Mouse (Mus musculus): ENCODE data around the gene Tnni1.

Gene Tnni1

DNA sequence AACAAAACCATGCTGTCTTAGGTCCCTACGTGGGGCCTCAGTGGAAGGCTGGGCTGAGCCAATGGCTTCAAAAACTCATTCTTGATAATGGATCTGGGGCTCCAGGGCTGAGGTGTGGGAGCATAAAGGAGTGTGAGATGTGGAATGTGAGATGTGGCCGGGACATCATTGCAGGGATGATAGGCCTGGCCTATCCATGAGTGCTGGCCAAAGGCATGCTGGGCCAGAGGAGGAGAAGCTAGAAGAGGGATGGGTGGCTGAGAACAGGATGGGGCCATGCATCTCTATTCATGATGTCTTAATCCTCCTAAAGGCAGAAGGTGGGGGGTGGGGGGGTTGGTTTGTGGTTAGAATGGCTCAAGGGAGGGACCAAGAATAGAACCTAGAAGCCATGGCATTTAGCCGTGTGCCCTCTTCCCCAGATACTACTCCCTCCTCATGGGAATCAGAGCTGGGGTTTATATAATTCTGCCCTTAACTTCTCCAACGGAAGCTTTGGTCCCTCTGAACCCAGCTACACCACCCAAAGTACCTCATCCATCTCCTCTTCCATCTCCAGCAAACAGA is 11.8 kb upstream of the Tnni1 start:
- DNase-seq (ENCODE audit: low spot score in 2 of 2): no peak

GRCm38 (mm10) chr1:135768400-135768799 is 10.8 kb upstream of the Tnni1 start:
- DNase-seq (ENCODE audit: low spot score in 2 of 2): no peak

DNA sequence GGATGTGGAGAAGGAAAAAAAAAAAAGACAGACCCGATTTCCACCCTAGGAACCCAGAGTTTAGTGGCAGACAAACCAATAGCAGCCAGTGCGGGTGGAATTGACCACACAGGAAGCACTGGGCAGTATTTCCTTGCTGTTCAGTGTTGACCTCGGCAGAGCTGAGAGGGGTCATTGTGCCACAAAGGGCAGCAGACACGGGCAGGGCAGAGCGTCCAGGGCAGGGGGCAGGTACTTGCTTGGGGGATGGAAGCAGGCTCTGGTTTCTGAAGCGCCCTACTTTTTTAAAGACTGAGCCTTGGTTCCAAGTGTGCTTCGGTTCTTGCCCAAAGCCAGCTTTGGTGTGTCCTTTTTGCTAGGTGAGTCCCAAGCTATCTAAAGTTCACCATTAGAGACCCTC is 9.0 kb upstream of the Tnni1 start:
- no peak for DNase-seq (ENCODE audit: low spot score in 2 of 2)

- no peak for DNase-seq (ENCODE audit: low spot score in 2 of 2)
Measured at GRCm38 (mm10) chr1:135770896-135771572, 8.2 kb upstream of the Tnni1 start.

DNA sequence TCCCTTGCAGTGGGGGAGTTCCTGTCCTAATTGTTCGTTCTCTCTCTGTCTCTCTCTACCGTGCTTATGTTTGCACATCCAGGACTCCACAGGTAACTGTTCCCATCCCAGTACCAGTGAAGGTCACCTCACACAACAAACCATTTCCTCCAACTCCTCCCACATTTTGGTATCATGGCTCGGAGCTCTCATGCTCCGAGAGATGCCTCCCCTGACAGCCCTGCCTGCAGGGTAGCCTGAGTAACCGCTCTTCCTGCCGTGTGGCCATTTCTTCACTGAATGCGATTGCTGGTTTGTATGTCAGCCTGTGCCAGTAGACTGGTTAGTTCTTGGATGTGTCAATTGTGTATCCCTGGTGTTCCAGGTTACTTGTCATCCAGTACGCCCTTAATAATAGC is 7.7 kb upstream of the Tnni1 start:
- no peak for DNase-seq (ENCODE audit: low spot score in 2 of 2)

- no peak for DNase-seq (ENCODE audit: low spot score in 2 of 2)
Measured at GRCm38 (mm10) chr1:135776596-135776995, 2.6 kb upstream of the Tnni1 start.

- no peak for DNase-seq (ENCODE audit: low spot score in 2 of 2)
Measured at GRCm38 (mm10) chr1:135777046-135777445, 2.2 kb upstream of the Tnni1 start.

DNA sequence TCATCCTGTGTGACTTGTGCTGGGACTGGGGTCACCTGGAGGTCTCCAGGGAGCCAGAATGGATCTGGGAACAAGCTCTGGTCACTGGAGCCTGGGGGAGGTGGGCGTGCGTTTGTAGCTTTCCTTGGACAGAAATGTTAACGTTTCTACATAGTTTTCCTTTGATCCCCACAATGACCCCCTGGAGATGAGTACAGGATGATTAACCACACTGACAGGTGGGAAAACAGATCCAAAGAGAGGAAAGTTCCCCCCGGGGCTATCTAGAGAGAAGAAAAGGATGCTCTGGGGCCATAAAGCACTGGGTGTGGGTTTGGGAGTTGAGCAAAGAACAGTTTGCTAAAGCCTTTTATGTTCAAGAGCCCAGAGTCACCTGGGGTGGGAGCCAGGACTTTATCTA is 1.4 kb downstream of the Tnni1 start:
- DNase-seq (ENCODE audit: low spot score in 2 of 2): no peak

DNA sequence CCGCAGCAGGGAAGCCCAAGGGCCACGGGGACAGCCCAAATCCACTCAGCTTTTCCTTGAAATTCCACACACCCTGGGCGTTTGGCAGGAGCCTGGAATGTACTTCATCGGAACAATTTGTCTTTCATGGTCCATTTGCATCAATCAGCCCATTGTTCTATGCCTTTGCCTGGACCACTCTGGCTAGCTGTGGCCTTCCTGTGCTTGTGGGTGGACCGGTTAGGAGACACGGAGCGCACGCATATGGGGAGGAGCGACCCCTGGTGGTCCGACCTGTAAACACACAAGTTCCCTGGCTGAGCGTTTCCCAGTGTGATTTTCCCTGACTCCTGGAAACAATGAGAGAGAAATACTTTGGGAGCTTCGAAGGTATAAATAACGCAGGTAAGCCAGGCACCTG is 2.0 kb downstream of the Tnni1 start:
- peak; percentile 53 to 80 for DNase-seq (ENCODE audit: low spot score in 2 of 2)

- DNase-seq (ENCODE audit: low spot score in 2 of 2): no peak
Measured at GRCm38 (mm10) chr1:135782816-135783215, 3.6 kb downstream of the Tnni1 start.

- DNase-seq (ENCODE audit: low spot score in 2 of 2): peak; percentile 59 to 78
Measured at GRCm38 (mm10) chr1:135787799-135788198, 8.6 kb downstream of the Tnni1 start.

- DNase-seq (ENCODE audit: low spot score in 2 of 2): no peak
Measured at GRCm38 (mm10) chr1:135788708-135789107, 9.5 kb downstream of the Tnni1 start.

- peak; percentile 51 to 76 for DNase-seq (ENCODE audit: low spot score in 2 of 2)
Measured at GRCm38 (mm10) chr1:135789815-135790214, 10.6 kb downstream of the Tnni1 start.

GRCm38 (mm10) chr1:135792143-135792939 is 13.1 kb downstream of the Tnni1 start:
- no peak for DNase-seq (ENCODE audit: low spot score in 2 of 2)

GRCm38 (mm10) chr1:135793370-135794215 is 14.4 kb downstream of the Tnni1 start:
- DNase-seq (ENCODE audit: low spot score in 2 of 2): no peak

- DNase-seq (ENCODE audit: low spot score in 2 of 2): no peak
Measured at GRCm38 (mm10) chr1:135794216-135795134, 15.2 kb downstream of the Tnni1 start.

DNA sequence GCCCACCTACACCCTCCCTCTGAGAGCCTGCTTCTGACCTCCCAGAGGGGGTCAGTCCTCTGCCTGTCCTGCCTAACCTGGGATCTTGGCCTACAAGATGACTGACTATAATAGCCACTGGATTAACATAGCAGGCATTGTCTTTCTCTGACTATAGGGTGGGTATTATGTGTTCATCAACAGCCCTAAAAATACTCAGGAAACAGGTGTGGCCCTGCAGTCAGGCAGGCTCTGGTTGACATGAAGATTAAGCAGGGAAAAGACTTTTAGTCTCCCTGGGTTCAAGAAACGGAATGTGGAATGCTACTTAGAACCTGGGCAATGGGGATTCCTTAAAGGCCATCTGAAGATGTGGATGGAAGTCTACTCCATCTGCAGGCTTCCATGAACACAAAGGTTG is 19.3 kb downstream of the Tnni1 start:
- DNase-seq (ENCODE audit: low spot score in 2 of 2): no peak

- DNase-seq (ENCODE audit: low spot score in 2 of 2): no peak
Measured at GRCm38 (mm10) chr1:135799109-135799627, 19.9 kb downstream of the Tnni1 start.

GRCm38 (mm10) chr1:135800192-135800950 is 21.1 kb downstream of the Tnni1 start:
- no peak for DNase-seq (ENCODE audit: low spot score in 2 of 2)

DNA sequence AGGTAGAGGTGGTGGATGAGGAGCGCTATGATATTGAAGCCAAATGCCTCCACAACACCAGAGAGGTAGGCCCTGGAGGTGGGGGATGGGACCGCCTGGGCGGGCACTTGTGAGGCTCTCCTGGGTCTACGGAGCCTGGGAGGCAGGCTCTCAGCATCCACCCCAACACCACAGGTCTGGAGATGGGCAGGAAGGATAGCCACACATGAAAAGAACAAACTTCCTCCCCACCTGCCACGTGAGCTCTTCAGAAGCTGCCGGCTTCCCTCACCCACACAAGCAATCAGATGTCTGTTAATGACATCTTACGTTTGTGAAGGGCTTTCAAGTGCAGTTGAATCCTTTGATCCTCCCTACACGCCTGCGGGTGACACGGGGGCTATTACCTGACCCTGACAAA is 28.3 kb downstream of the Tnni1 start:
- no peak for DNase-seq (ENCODE audit: low spot score in 2 of 2)

All from cerebellum, postnatal 4 days (tissue).